Mouse (Mus musculus) midbrain, embryonic 12.5 days (tissue): ENCODE results near the gene Tbc1d24. TPM values are rescaled to one million over a fixed set of nuclear protein-coding genes. Genes with fewer than 3 reads are reported as not detected.

Experiments used
- ATAC-seq: fragments of 200-750 bp; cut with Nextera tagmentation; 2 replicates; pipeline ENCODE4 v1.8.0; 2017; ENCODE audit warnings: low read depth, moderate TSS enrichment, moderate library complexity; ENCODE audit not compliant: low FRiP score
- H3K27ac ChIP-seq: fragments of 300-500 bp; sonication (generic); replicated peaks from 2 replicates; pipeline ENCODE4 v1.5.1; 2016; ENCODE audit warnings: mild to moderate bottlenecking
- H3K27me3 ChIP-seq: fragments of 300-500 bp; sonication (generic); 2 replicates; pipeline ENCODE4 v1.6.1; 2016; ENCODE audit warnings: mild to moderate bottlenecking
- H3K36me3 ChIP-seq: fragments of 300-500 bp; sonication (generic); 2 replicates; pipeline ENCODE4 v1.6.1; 2016
- H3K4me1 ChIP-seq: fragments of 300-500 bp; sonication (generic); 2 replicates; pipeline ENCODE4 v1.6.1; 2016
- H3K4me2 ChIP-seq: fragments of 300-500 bp; sonication (generic); replicated peaks from 2 replicates; pipeline ENCODE4 v1.6.1; 2016; ENCODE audit warnings: mild to moderate bottlenecking, moderate library complexity
- H3K4me3 ChIP-seq: fragments of 300-500 bp; sonication (generic); 2 replicates; pipeline ENCODE4 v1.5.1; 2016; ENCODE audit warnings: mild to moderate bottlenecking
- H3K9ac ChIP-seq: fragments of 300-500 bp; sonication (generic); replicated peaks from 2 replicates; pipeline ENCODE4 v1.6.1; 2016; ENCODE audit warnings: mild to moderate bottlenecking, moderate library complexity
- H3K9me3 ChIP-seq: fragments of 300-500 bp; sonication (generic); 2 replicates; pipeline ENCODE4 v1.6.1; 2016; ENCODE audit warnings: mild to moderate bottlenecking
- WGBS: fragments of 180-500 bp; shearing (Covaris S2); methylation state at CpG from one replicate; pipeline ENCODE4 v1.1.7; 2016; 5-methylcytosine and 5-hydroxymethylcytosine counted together
- polyA plus RNA-seq: library from polyadenylated mRNA; unstranded; fragments of >200 nt; fragmentation: Nextera tagmentation; extraction: Ambion mirVana; gene quantifications from 2 replicates; pipeline ENCODE4 v1.2.1, GENCODE M21; 2016

The Tbc1d24 gene
- polyA plus RNA-seq, 1 experiment from 2014 or later: 14.2 TPM

GRCm38 (mm10) chr17:24156394-24156793 lies 49.0 kb downstream of the Tbc1d24 start:
- Histone ChIP-seq H3K4me3 (no peak overlapping the region), H3K9ac (no peak overlapping the region), H3K27me3 (no peaks in the 10 kb centered on the region; the same call in 1 of the 2 replicates), H3K9me3 (no peaks in the 10 kb centered on the region), H3K27ac (no peak overlapping the region), H3K4me2 (no peak overlapping the region), H3K36me3 (peaks cover 17% of the 10 kb centered on the region; the same call in 1 of the 2 replicates), H3K4me1 (peaks cover 9% of the 10 kb centered on the region)
- no peak for ATAC-seq
- WGBS: 85% methylated on average over 3 of the region's 3 CpGs

GRCm38 (mm10) chr17:24155742-24156141 lies 49.6 kb downstream of the Tbc1d24 start:
- Histone ChIP-seq H3K36me3 (peaks cover 17% of the 10 kb centered on the region; the same call in 1 of the 2 replicates), H3K4me3 (no peak overlapping the region), H3K4me1 (peaks cover 9% of the 10 kb centered on the region), H3K27me3 (no peaks in the 10 kb centered on the region; the same call in 1 of the 2 replicates), H3K9ac (no peak overlapping the region), H3K4me2 (no peak overlapping the region), H3K9me3 (no peaks in the 10 kb centered on the region), H3K27ac (no peak overlapping the region)
- WGBS: 93% methylated on average over 9 of the region's 9 CpGs
- no peak for ATAC-seq

- Histone ChIP-seq H3K36me3 (peaks cover 17% of the 10 kb centered on the region; the same call in 1 of the 2 replicates), H3K9ac (no peak overlapping the region), H3K27ac (no peak overlapping the region), H3K4me1 (peaks cover 9% of the 10 kb centered on the region), H3K4me2 (no peak overlapping the region), H3K9me3 (no peaks in the 10 kb centered on the region), H3K4me3 (no peak overlapping the region), H3K27me3 (no peaks in the 10 kb centered on the region; the same call in 1 of the 2 replicates)
- ATAC-seq: no peak
- 75% methylated on average over 3 of the region's 3 CpGs for WGBS
Measured at GRCm38 (mm10) chr17:24154463-24154862, 50.9 kb downstream of the Tbc1d24 start.

- Histone ChIP-seq H3K9me3 (no peaks in the 10 kb centered on the region), H3K27ac (no peak overlapping the region), H3K4me3 (peak overlapping the region; percentile 33), H3K36me3 (0 out of 2 replicates have a peak, but pooled peaks cover 10% of the 10 kb centered on the region), H3K4me2 (peak overlapping the region; percentile 58), H3K9ac (peak overlapping the region; percentile 34; the same call in 1 of the 2 replicates), H3K27me3 (no peaks in the 10 kb centered on the region; the same call in 1 of the 2 replicates), H3K4me1 (peaks cover 9% of the 10 kb centered on the region)
- peak; percentile 84 for ATAC-seq
- 2% methylated on average over 26 of the region's 26 CpGs for WGBS
Measured at GRCm38 (mm10) chr17:24151890-24152563, 53.3 kb downstream of the Tbc1d24 start.

- Histone ChIP-seq H3K36me3 (0 out of 2 replicates have a peak, but pooled peaks cover 9% of the 10 kb centered on the region), H3K4me2 (peak overlapping the region; percentile 58), H3K4me3 (no peak overlapping the region), H3K4me1 (peaks cover 9% of the 10 kb centered on the region), H3K27me3 (no peaks in the 10 kb centered on the region; the same call in 1 of the 2 replicates), H3K9me3 (no peaks in the 10 kb centered on the region), H3K27ac (no peak overlapping the region), H3K9ac (no peak overlapping the region)
- no peak for ATAC-seq
- 23% methylated on average over 7 of the region's 7 CpGs for WGBS
Measured at GRCm38 (mm10) chr17:24151382-24151781, 54.0 kb downstream of the Tbc1d24 start.

- Histone ChIP-seq H3K9ac (peak within 1 kb of the TSS; percentile 34; the same call in 1 of the 2 replicates), H3K9me3 (no peaks in the 10 kb centered on the region), H3K4me2 (peak within 1 kb of the TSS; percentile 58), H3K4me1 (peaks cover 9% of the 10 kb centered on the region), H3K27ac (no peak within 1 kb of the TSS), H3K4me3 (peak within 1 kb of the TSS; percentile 33), H3K27me3 (no peaks in the 10 kb centered on the region; the same call in 1 of the 2 replicates), H3K36me3 (0 out of 2 replicates have a peak, but pooled peaks cover 4% of the 10 kb centered on the region)
- ATAC-seq: no peak
- 82% methylated on average over 2 of the region's 2 CpGs for WGBS
Measured at GRCm38 (mm10) chr17:24150824-24151223, 54.5 kb downstream of the Tbc1d24 start, which contains the start of gene Pdpk1. Gene Pdpk1 (minus strand): TSS chr17:24150924.

GRCm38 (mm10) chr17:24149421-24149820 lies 55.9 kb downstream of the Tbc1d24 start:
- Histone ChIP-seq H3K9ac (no peak overlapping the region), H3K27ac (no peak overlapping the region), H3K9me3 (no peaks in the 10 kb centered on the region), H3K4me3 (no peak overlapping the region), H3K4me1 (peaks cover 9% of the 10 kb centered on the region), H3K27me3 (no peaks in the 10 kb centered on the region; the same call in 1 of the 2 replicates), H3K36me3 (no peaks in the 10 kb centered on the region), H3K4me2 (no peak overlapping the region)
- ATAC-seq: no peak
- 87% methylated on average over 7 of the region's 7 CpGs for WGBS

- Histone ChIP-seq H3K4me3 (no peak overlapping the region), H3K36me3 (no peaks in the 10 kb centered on the region), H3K9ac (no peak overlapping the region), H3K27me3 (no peaks in the 10 kb centered on the region), H3K27ac (no peak overlapping the region), H3K4me1 (peaks cover 17% of the 10 kb centered on the region), H3K9me3 (no peaks in the 10 kb centered on the region), H3K4me2 (no peak overlapping the region)
- WGBS: 37% methylated on average over 2 of the region's 2 CpGs
- ATAC-seq: no peak
Measured at GRCm38 (mm10) chr17:24142897-24143296, 62.5 kb downstream of the Tbc1d24 start.

- Histone ChIP-seq H3K27ac (peak overlapping the region; percentile 82), H3K9me3 (no peaks in the 10 kb centered on the region), H3K9ac (peak overlapping the region; percentile 91), H3K4me2 (peak overlapping the region; percentile 97), H3K27me3 (no peaks in the 10 kb centered on the region), H3K4me1 (peaks cover 17% of the 10 kb centered on the region), H3K4me3 (peak overlapping the region; percentile 99), H3K36me3 (no peaks in the 10 kb centered on the region)
- WGBS: under 1% methylated on average over 54 of the region's 57 CpGs
- peak; percentile 99 for ATAC-seq
Measured at GRCm38 (mm10) chr17:24141425-24141920, 63.9 kb downstream of the Tbc1d24 start.

- Histone ChIP-seq H3K27ac (peak overlapping the region; percentile 82), H3K4me1 (peaks cover 17% of the 10 kb centered on the region), H3K9me3 (no peaks in the 10 kb centered on the region), H3K4me3 (peak overlapping the region; percentile 99), H3K36me3 (no peaks in the 10 kb centered on the region), H3K27me3 (no peaks in the 10 kb centered on the region), H3K9ac (peak overlapping the region; percentile 91), H3K4me2 (peak overlapping the region; percentile 97)
- no peak for ATAC-seq
- WGBS: 2% methylated on average over 34 of the region's 43 CpGs
Measured at GRCm38 (mm10) chr17:24140845-24141424, 64.4 kb downstream of the Tbc1d24 start.

GRCm38 (mm10) chr17:24139968-24140367 lies 65.4 kb downstream of the Tbc1d24 start:
- ATAC-seq: no peak

GRCm38 (mm10) chr17:24139256-24139655 lies 66.1 kb downstream of the Tbc1d24 start:
- Histone ChIP-seq H3K27ac (no peak overlapping the region), H3K4me2 (peak overlapping the region; percentile 97; the same call in 1 of the 2 replicates), H3K4me1 (peaks cover 17% of the 10 kb centered on the region), H3K4me3 (no peak overlapping the region), H3K27me3 (no peaks in the 10 kb centered on the region), H3K36me3 (no peaks in the 10 kb centered on the region), H3K9me3 (no peaks in the 10 kb centered on the region), H3K9ac (no peak overlapping the region)
- WGBS: 94% methylated on average over 3 of the region's 3 CpGs
- no peak for ATAC-seq

More at GRCm38 (mm10) chr17:24139968-24140367, 65.4 kb downstream of the Tbc1d24 start:
- Histone ChIP-seq H3K4me1 (peaks cover 17% of the 10 kb centered on the region), H3K4me3 (peak overlapping the region; percentile 99), H3K36me3 (no peaks in the 10 kb centered on the region), H3K27me3 (no peaks in the 10 kb centered on the region), H3K9ac (peak overlapping the region; percentile 91; the same call in 1 of the 2 replicates), H3K27ac (no peak overlapping the region), H3K9me3 (no peaks in the 10 kb centered on the region), H3K4me2 (peak overlapping the region; percentile 97)
- WGBS: 90% methylated on average over 4 of the region's 4 CpGs
